Mouse (Mus musculus) olfactory bulb, adult 2 months (tissue): Measurements from ENCODE around the gene Rnf223.

ENCODE experiments used
- CTCF ChIP-seq: fragments of 200-500 bp; IDR thresholded peaks from 2 replicates; pipeline ENCODE4 v1.5.1; 2012; ENCODE audit warnings: low read depth, mild to moderate bottlenecking, low read length, moderate library complexity; ENCODE audit not compliant: insufficient read depth
- POLR2A ChIP-seq: fragments of 200-500 bp; IDR thresholded peaks from 2 replicates; pipeline ENCODE4 v1.6.1; 2012; ENCODE audit warnings: mild to moderate bottlenecking, low read depth, low read length, moderate library complexity; ENCODE audit not compliant: insufficient read depth

- TF ChIP-seq POLR2A: no peak
- TF ChIP-seq CTCF: no peak
Observed at GRCm38 (mm10) chr4:156124077-156124476, 6.2 kb upstream of the Rnf223 start.
